Mouse (Mus musculus): Measurements from ENCODE around the gene Mapk1ip1. TPM values are rescaled to one million over a fixed set of nuclear protein-coding genes. Genes with fewer than 3 reads are reported as not detected.

The Mapk1ip1 gene
- polyA plus RNA-seq, 2 experiments = 1.9 to 6.3 TPM

DNA sequence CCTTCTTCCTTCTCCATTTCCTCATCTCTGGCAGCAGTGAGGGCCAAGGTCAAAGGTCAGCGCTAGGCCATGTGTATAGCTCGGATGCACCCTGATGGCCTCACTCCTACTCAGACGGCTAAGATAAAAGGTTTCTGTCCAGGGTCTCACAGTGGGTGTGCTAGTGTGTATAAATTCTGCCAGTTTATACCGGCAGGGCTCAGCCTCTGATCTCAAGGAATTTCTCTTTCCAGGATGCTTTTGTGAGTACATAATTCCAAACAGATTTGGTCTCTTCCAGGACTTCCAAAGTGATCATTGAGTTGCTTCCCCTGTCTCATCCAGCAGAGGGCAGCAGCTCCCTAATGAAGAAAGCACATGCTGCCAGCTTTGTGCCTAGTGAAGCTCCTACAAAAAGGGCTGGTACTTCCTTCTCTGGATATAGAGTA is 5.5 kb downstream of the Mapk1ip1 start:
- Histone ChIP-seq H3K4me1 (replicated peaks; ENCODE audit: control insufficient read depth in 2 of 2, insufficient read depth in 2 of 2, low read length in 1 of 2) (peaks cover 8 to 9% of the 10 kb centered on the region in 2 experiments), H3K9ac (replicated peaks) (no peak overlapping the region), H3K36me3 (replicated peaks; ENCODE audit: control insufficient read depth, insufficient read depth, low read depth) (no peaks in the 10 kb centered on the region), H3K27ac (no peak overlapping the region), H3K4me3 (ENCODE audit: insufficient read depth in 1 of 2, low read depth in 2 of 2, low read length in 2 of 2) (no peak overlapping the region), H3K9me3 (ENCODE audit: control insufficient read depth, low read length) (no peaks in the 10 kb centered on the region), H3K4me2 (ENCODE audit: low read depth) (no peak overlapping the region), H3K27me3 (ENCODE audit: control insufficient read depth, insufficient read depth, low read length) (no peaks in the 10 kb centered on the region)
- DNase-seq (ENCODE audit: low read depth in 3 of 3, low spot score in 3 of 3) (peak; percentile 33 to 37 (median 36)), ATAC-seq (ENCODE audit: insufficient read depth) (no peak)
- 55% methylated on average over 4 of the region's 4 CpGs for WGBS (ENCODE audit: insufficient replicate concordance)
- TF ChIP-seq EP300 (IDR thresholded peaks at IDR 0.05; ENCODE audit: low read depth) (no peak), CTCF (IDR thresholded peaks at IDR 0.05; ENCODE audit: low read depth) (peak; percentile 77)

DNA sequence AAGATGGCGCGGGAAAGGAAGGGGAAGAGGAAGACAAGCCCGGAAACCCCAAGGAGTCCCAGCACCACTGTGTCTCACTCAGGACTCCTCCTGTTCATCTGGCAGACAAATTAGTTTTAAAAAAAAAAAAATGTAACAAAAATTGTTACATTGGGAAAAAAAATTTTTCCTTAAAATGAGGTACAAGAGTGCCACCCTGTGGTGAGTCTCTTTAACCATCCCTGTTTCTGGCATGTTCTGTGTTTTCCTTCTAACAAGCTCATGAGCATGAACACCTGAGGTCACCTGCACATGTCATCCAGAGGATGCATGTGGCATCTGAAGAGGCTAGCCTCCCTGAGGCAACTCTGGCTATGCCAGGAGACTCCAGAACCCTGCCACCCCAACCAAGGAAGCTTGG is 11.0 kb downstream of the Mapk1ip1 start:
- Histone ChIP-seq H3K27ac (no peak overlapping the region), H3K4me3 (ENCODE audit: insufficient read depth in 1 of 2, low read depth in 2 of 2, low read length in 2 of 2) (no peak overlapping the region), H3K4me2 (ENCODE audit: low read depth) (no peak overlapping the region), H3K27me3 (ENCODE audit: control insufficient read depth, insufficient read depth, low read length) (no peaks in the 10 kb centered on the region), H3K9ac (replicated peaks) (no peak overlapping the region), H3K9me3 (ENCODE audit: control insufficient read depth, low read length) (no peaks in the 10 kb centered on the region), H3K4me1 (replicated peaks; ENCODE audit: control insufficient read depth in 2 of 2, insufficient read depth in 2 of 2, low read length in 1 of 2) (no peaks in the 10 kb centered on the region), H3K36me3 (replicated peaks; ENCODE audit: control insufficient read depth, insufficient read depth, low read depth) (no peaks in the 10 kb centered on the region)
- TF ChIP-seq EP300 (IDR thresholded peaks at IDR 0.05; ENCODE audit: low read depth) = no peak
- no peak for TF ChIP-seq CTCF (IDR thresholded peaks at IDR 0.05; ENCODE audit: low read depth)
- 84% methylated on average over 3 of the region's 3 CpGs for WGBS (ENCODE audit: insufficient replicate concordance)
- ATAC-seq (ENCODE audit: insufficient read depth) = no peak
- DNase-seq (ENCODE audit: low read depth in 3 of 3, low spot score in 3 of 3) = no peak

DNA sequence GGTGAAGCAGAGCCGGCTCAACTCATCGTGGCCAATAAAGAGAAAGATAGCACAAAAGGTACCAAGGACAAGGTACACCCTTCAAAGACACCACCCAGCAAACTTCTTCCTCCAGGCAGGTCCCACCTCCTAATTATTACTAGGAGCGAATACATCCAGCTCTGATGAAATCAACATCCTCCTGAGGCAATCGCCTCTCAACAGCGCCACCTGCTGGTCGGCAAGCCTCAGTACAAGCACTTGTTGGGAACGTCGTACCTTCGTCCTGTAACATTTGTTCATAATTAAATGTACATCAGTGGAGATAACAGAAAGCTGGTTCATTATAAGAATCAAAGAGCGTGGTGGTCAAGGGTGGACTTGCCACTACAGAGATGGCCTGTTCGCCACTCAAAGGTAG is 18.3 kb downstream of the Mapk1ip1 start:
- H3K9me3 ChIP-seq (ENCODE audit: control insufficient read depth, low read length) = no peaks in the 10 kb centered on the region
- ATAC-seq (ENCODE audit: insufficient read depth) (no peak), DNase-seq (ENCODE audit: low read depth in 3 of 3, low spot score in 3 of 3) (peak in 1 of 3 experiments; percentile 17)
- TF ChIP-seq CTCF (IDR thresholded peaks at IDR 0.05; ENCODE audit: low read depth) = peak; percentile 98
- TF ChIP-seq EP300 (IDR thresholded peaks at IDR 0.05; ENCODE audit: low read depth) = no peak
- WGBS (ENCODE audit: insufficient replicate concordance) = 14% methylated on average over 11 of the region's 11 CpGs
- no peaks in the 10 kb centered on the region for H3K27me3 ChIP-seq (ENCODE audit: control insufficient read depth, insufficient read depth, low read length)
- H3K4me1 ChIP-seq (replicated peaks; ENCODE audit: control insufficient read depth in 2 of 2, insufficient read depth in 2 of 2, low read length in 1 of 2) = no peaks in the 10 kb centered on the region
- H3K36me3 ChIP-seq (replicated peaks; ENCODE audit: control insufficient read depth, insufficient read depth, low read depth) = no peaks in the 10 kb centered on the region
- H3K27ac ChIP-seq = no peak overlapping the region
- no peak overlapping the region for H3K4me3 ChIP-seq (ENCODE audit: insufficient read depth in 1 of 2, low read depth in 2 of 2, low read length in 2 of 2)
- H3K9ac ChIP-seq (replicated peaks) = no peak overlapping the region
- no peak overlapping the region for H3K4me2 ChIP-seq (ENCODE audit: low read depth)

DNA sequence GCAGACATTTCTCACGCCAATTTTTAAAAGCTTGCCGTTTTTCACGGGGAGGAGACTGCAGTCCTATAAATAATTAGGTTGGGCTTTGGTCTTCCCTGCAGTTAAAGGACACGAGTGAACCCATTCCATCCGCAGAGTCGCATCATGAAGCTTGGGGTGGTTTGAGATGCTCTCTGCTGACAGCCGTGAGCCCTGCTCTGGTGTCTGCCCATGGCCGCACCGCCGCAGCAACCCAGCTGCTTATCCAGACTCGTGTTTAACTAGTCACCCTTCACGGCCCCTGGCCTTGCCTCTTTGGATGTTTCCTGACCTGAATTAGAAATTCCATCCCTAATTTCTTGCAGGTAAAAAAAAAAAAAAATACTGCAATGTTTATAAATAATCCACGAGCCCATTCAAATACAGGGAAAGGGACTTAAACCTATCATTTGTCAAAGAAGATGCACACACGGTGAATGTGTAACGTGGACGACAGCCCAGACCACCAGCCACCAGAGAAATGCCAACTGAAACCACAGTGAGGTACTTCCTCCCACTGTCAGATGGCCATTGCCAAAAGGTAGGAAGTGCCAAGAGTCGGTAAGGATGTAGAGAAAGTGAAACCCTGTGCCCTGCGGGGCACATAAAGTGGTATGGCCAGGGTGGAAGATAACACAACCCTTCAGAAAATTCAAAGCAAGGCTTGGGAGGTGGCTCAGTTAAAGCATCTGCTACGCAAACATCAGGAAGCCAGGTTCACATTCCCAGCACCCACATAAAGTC is 20.9 kb downstream of the Mapk1ip1 start:
- no peak overlapping the region for H3K9ac ChIP-seq (replicated peaks)
- no peak overlapping the region for H3K4me3 ChIP-seq (ENCODE audit: insufficient read depth in 1 of 2, low read depth in 2 of 2, low read length in 2 of 2)
- H3K27me3 ChIP-seq (ENCODE audit: control insufficient read depth, insufficient read depth, low read length) = no peaks in the 10 kb centered on the region
- no peak overlapping the region for H3K4me2 ChIP-seq (ENCODE audit: low read depth)
- 58% methylated on average over 19 of the region's 19 CpGs for WGBS (ENCODE audit: insufficient replicate concordance)
- no peak overlapping the region for H3K27ac ChIP-seq
- no peak for ATAC-seq (ENCODE audit: insufficient read depth)
- TF ChIP-seq EP300 (IDR thresholded peaks at IDR 0.05; ENCODE audit: low read depth) = no peak
- TF ChIP-seq CTCF (IDR thresholded peaks at IDR 0.05; ENCODE audit: low read depth) = no peak
- no peak for DNase-seq (ENCODE audit: low read depth in 3 of 3, low spot score in 3 of 3)
- no peaks in the 10 kb centered on the region for H3K9me3 ChIP-seq (ENCODE audit: control insufficient read depth, low read length)
- no peaks in the 10 kb centered on the region for H3K36me3 ChIP-seq (replicated peaks; ENCODE audit: control insufficient read depth, insufficient read depth, low read depth)
- H3K4me1 ChIP-seq (replicated peaks; ENCODE audit: control insufficient read depth in 2 of 2, insufficient read depth in 2 of 2, low read length in 1 of 2) = no peaks in the 10 kb centered on the region

DNA sequence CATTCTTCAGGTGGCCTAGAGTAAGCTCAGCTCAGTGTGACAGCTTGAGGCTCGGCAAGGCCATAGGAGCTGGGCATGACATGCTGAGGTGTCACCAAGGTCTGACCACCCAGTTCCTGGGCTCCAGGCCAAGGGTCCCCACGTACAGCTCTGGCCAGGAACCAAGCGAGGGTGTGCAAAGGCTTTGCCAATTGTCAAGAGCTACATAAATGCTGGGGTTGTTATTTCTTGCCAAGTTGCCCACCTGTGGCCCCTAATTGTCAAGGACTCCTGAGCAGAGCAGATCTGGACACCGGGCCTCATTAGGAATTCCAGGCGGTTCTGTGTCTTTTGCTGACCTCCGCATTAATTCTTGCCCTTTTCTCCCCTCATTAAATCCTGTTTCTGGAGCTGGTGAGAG is 21.6 kb downstream of the Mapk1ip1 start:
- no peak overlapping the region for H3K4me2 ChIP-seq (ENCODE audit: low read depth)
- H3K9ac ChIP-seq (replicated peaks) = no peak overlapping the region
- H3K36me3 ChIP-seq (replicated peaks; ENCODE audit: control insufficient read depth, insufficient read depth, low read depth) = no peaks in the 10 kb centered on the region
- H3K9me3 ChIP-seq (ENCODE audit: control insufficient read depth, low read length) = no peaks in the 10 kb centered on the region
- DNase-seq (ENCODE audit: low read depth in 3 of 3, low spot score in 3 of 3) = no peak
- 69% methylated on average over 6 of the region's 6 CpGs for WGBS (ENCODE audit: insufficient replicate concordance)
- no peak for ATAC-seq (ENCODE audit: insufficient read depth)
- H3K27ac ChIP-seq = no peak overlapping the region
- no peaks in the 10 kb centered on the region for H3K4me1 ChIP-seq (replicated peaks; ENCODE audit: control insufficient read depth in 2 of 2, insufficient read depth in 2 of 2, low read length in 1 of 2)
- H3K27me3 ChIP-seq (ENCODE audit: control insufficient read depth, insufficient read depth, low read length) = no peaks in the 10 kb centered on the region
- H3K4me3 ChIP-seq (ENCODE audit: insufficient read depth in 1 of 2, low read depth in 2 of 2, low read length in 2 of 2) = no peak overlapping the region
- TF ChIP-seq CTCF (IDR thresholded peaks at IDR 0.05; ENCODE audit: low read depth) = no peak
- no peak for TF ChIP-seq EP300 (IDR thresholded peaks at IDR 0.05; ENCODE audit: low read depth)

Data from liver, embryonic 14.5 days (tissue).